Mouse (Mus musculus): ENCODE measurements at regions not wholly inside any gene's neighbourhood (a gene's known extent, or its start where the extent isn't known, plus 50 kb on each side); places are given as distances from the start of the nearest gene placed in this dataset.
A peak's percentile ranks its signal among the peaks of the same experiment; 100 is the strongest.

DNA sequence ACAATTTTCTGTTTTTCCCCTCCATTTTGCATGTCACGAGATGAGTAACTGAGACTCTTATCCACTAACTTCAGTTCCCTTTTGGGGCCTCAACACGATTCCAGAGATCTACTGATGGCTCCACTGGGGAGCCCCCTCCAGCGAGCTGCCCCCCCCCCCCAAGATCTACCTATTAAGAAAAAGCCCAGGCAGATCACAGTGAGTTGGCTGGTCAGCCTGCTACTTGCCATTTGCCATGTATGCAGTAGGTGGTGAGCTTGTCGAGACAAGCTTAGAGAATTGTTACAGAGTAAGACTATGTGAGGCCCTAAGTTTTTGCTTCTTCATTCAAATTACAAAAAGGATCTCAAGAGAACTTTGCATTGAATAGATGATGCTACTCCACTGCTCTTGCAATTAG, 426.3 kb upstream of the Ubash3b start:
- DNase-seq, result no peak

DNA sequence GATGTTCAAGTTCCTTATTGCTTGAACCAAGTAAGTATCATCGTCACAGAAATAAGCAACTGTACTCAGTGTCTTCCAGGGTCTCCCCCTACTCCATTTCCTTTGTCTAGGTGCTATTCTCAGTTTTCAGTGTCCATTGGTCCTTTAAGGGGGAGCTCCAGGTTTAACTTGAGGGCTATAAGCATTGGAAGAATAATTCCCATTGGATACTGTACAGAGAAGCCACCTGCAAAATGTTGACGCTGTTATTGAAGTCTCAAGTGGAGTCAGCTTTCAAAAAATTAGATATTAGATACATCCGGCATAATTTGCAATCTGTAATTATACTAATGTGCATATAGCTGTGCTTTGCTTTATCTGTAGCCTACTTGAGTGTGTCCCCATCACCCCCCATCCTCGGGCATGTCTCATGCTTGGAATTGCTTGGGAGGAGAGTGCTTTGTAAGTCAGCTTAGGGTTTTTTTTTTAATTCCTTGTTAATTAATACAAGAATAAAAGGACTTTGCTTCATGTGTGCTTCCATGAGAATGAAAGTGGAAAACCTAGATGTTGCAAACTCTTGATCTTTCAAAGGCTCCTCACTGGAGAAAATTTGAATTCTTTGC, 425.6 kb upstream of the Ubash3b start:
- no peak for DNase-seq

DNA sequence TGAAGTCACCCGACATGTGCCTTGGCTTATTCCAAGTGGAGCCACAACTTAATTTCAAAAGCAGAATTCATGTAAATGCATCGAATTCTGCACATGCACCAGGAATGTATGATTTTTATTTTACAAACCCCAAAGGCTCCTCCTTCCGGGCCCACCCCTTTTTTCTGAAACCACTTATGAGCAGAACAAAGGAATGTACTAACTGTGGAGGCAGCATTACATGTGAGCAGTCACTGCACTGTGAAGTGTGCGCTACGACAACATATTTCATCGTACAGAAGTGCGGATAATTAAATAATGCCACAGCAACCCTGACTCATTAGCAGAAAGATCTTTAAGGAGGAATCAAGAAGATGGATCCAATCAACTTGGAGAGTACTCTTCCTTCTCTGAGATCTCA, 424.8 kb upstream of the Ubash3b start:
- DNase-seq, result no peak

DNA sequence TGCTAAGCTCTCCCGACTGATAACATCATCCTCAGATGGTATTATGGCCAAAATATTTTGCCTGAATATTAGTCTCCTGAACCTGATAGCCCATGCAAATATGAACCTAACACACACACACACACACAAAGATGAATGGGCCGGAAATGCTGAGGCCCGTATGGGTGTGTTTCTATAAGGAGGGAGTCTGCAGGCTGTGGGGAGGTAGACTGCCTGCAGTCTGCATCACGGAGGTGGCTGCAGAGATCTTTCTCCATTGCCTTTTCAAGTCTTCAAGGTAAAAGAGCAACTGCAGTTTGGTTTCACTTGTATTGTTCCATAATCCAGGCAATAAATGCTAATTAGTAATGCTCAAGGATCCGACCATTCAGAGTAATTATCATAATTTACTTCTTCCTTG, 424.3 kb upstream of the Ubash3b start:
- DNase-seq, result no peak

DNA sequence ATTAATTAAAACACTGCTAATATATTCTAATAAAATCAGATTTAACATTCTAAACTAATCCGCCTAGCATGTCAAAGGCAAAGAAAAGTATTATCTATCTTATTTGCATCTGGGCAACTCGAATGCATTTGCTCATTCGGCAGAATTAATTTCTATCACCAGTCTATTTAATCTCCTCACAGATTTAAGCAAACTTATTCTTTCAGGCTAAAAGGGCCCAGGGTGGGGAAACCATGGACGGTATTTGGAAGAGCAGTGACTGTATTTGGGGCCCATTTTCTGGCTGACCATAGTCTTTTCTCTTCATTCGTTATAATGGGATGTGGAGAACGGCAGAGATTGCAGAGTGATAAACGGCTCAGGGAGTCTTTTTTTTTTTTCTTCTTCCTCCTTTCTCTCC, 423.5 kb upstream of the Ubash3b start:
- DNase-seq, result no peak

DNA sequence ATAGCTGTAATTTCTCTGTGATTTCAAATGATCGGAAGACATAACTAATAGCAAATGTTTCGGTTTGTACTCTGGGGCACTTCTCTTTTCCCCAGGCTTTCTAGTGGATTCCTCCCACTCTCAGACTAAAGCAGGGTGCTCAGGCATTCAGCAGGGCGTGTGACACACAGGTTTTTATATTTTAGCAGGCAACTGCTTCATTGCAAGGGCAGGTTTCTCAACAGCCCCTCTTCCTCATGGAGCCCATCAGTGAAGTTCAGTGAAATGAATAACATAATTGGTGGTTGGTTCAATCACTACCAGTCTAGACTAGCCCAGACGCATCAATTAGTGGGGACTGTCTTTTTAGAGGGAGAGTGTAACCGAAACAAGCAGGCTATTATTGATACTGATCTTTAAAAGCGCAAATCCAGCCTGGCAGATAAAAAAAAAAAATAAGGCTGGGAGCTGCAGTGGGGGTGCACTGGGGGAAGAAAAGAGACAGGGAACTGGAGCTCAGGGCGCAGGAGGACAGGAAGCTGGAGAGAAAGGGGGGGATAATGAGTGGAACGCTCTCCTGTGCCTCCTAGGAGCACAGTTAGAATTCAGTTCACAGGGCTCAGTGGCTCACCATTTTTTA, 422.3 kb upstream of the Ubash3b start:
- DNase-seq, result no peak

DNA sequence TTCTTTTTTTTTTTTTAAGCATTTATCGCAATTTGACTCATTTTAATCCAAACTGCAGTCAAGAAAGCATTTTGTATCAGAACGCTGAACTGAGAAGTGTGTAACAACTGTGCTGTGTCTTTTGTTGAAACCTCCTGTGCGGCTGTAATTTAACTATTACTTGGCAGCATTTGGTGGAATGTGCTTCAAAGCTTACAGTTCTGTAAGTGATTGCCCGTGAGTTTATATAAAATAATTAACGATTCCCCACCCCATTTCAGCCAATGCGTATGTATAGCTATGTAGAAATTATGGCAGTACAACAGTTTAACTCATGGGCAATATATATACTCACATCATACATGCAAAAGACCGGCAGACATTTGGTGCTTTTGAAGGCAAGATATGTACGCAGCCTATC, 421.8 kb upstream of the Ubash3b start:
- DNase-seq, result no peak

DNA sequence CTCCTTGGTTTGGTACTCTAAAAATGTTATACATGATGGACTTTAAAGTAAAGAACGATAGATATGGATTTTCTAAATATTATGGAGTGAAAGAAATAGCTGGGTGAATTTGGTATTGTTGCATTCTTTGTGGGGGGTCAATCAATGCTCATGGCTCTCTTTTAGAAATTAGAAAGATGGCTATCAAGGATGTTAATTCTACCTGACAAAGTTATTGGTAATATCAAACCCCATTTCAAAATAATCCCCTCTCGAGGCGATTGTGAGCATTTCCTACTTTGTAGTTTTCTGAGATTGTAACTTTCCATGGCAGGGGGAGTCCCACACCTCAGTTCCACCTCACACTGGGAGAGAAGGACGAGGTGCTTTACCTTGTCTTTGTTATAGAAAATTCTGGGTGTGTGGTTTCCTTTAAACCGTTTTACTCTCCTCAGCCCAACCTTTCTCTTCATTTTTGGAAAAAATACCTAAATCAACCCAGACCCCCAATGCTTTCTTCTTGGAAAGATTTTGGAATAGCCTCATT, 421.3 kb upstream of the Ubash3b start:
- no peak for DNase-seq

DNA sequence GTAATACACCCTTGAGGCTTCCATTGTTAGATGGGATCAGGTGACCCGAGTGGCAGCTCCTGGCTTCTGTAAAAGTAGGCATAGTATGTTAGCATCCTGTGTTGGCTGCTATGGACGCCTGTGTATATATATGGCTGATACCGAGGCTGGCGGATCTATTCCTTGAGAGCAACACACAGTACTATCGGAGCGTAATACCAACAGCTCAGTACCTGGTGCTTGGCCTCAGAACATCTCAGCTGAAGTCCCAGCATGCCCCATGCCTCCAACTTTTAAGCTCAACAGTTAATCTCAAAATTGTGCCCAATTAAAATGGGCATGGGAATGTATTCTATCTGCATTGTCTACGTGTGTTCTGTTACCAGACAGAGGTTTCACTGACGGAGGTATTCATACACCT, 420.7 kb upstream of the Ubash3b start:
- DNase-seq, result no peak

DNA sequence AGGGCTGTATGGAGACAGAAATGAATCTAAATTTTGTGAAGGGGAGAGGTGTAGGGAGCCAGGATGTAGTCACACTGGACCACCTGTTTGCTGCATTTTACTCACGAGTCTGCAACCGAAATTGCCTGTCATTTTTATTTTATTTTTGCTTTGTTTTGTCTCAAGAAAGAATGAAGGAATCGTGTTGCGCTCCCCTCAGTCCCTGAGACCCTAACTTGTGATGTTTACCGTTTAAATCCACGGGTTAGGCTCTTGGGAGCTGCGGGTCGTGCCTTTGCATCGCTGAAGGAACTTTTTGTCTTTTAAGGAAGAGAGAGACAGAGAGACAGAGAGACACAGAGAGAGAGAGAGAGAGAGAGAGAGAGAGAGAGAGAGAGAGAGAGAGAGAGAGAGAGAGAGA, 420.2 kb upstream of the Ubash3b start:
- DNase-seq, result no peak

DNA sequence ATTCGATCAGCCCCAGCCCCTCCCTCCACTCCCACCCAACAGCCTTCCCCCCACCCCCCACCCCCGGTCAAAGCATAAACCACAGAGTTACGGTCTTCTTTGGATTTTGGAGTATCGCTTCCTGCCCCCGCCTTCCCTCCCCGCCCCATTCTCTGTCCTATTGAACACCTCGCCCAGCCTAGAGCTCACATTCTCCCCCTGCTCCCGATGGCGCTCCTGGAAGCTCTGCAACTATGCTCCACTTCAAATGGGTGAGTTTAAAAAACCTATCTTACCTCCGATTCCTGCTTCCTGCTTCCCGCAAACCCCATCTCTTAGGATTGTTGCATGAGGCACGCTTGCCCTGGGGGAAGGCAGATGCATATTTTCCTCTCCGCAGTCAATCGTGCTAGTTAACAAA, 419.7 kb upstream of the Ubash3b start:
- no peak for DNase-seq

DNA sequence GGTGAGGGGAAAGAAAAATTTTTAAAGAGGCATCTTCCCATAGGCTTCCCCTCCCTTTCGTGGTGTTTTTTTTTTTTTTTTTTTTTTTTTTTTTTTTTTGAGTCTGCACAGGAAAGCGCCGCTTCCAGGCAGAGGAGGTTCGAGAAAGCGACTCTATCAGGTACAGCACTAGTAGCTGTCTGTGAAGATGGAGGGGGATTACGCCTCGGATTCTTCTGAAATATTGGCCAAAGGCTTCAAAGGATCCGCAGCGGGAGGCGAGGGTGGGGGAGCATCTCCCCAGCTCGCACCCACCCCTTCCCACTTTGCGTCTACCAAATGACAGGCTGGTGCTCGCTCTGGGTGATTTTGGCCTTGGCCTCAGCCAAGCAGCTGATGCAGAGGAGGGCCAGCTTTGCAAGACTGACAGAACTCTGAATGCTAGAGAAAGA, 419.1 kb upstream of the Ubash3b start:
- peak; percentile 18 to 23 for DNase-seq

DNA sequence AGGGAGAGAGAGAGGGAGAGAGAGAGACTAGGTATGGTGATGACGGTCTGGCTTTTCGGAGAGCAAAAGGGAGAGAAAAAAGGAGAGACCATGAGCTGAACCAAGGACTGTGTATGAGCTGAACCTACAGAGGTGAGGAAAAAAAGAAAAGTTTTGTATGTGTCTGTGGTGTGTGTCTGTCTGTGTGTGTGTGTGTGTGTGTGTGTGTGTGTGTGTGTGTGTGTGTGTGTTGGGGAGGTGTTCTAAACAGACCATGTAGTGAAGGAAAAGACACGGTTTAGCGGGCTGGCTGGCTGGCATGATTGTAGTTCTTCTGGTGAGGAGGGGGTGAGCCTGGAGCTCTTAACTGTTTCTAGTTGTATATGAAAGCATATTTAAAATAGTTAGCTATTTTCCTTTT, 418.6 kb upstream of the Ubash3b start:
- no peak for DNase-seq

DNA sequence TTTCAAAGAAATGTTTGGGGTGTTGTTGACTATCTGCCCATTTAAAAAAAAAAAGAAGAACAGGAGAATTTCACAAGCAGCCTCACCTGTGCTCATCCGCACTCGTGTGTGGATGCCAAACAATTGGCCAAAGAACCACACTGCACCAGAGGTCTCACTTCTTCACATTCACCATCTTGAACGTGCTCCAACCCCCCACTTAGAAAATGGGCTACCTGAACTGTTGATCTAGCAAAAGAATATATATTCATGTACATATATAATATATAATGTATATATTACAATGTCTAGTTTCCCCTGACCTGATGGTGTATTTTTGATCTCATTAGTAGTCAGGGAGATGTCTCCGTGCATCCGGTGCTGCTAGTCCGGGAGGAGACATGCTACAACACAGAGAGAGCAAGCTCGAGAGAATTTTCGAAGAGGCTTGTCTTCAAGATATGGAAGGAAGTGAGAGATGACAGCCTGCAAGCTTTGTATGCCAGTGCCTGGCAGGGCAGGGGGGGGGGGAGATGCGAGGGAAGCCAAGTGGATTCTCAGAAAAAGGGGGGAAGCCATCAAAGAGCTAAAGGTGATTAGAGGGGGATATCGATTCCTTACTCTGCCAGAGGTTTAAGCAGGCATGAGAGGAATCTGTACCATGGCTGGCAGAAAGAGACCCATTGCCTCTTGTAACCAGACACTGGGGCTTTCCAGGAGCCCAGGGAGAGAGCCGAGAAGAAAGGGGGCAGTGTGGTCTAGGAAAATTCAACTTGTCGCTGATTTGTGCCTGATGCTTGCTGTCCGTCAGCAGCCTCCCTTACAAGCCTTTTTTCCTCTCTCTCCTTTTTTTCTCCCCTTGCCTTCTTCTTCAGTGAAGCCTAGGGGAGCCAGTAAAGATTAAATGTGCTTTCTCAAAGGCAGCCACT, 417.9 kb upstream of the Ubash3b start:
- peak in 1 of 2 experiments; percentile 14 for DNase-seq

DNA sequence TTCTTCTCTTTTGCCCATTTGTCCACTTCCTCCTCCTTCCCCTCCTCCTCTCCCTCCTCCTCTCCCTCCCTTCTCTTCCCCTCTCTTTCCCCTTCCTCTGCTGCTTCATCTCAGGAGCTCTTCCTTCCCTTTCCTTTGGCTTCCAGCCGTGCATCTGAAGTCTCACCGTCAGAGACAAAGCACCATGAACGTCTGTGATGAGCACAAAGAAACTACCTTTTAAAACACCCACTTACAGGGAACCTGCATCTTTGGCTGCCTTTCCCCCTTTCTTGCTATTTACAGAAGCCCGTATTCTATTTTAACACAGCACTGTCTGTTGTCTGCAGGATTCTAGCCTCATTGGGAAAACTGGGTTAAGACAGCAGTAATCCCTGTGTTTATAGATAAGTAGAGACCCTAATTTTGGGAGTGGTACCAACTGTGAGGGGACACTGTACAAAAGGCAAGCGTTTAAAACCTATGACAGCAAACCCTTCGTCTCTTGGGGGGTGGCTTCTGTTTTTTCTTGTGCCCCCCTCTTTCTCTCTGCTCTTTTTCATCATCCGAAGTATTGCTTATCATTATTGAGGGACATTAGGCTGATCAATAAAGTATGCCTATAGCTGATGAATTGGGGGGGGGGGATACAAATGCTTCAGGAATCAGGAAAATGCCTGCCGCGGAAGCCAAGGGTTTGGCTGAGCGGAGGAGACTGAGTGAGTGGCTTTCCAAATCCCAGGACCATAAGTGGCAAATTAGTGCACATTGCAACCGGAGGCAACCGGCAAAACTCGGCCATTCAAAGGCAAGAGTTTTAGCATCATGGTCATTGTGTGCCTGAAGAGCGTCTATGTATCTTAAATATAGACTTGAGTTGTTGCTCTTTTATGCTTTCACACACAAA, 417.0 kb upstream of the Ubash3b start:
- DNase-seq, result no peak

DNA sequence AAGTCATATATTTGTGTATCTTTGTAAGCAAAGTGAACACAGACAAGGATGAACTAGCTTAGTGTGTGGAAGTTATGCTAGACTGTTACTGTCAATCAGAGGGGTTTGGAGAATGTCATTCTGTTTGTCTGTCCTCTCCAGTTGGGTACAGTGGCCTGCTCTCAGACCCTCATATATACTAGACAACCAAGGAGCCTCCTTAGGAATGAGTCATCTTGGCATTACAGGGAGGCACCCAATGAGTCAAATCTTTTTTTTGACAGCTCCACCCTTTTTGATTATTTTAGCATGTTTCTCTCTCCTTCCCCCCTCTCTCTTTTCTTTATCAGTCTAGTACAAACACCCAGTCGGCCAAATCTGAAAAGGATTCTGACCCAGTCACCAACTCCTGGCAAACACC, 416.3 kb upstream of the Ubash3b start:
- no peak for DNase-seq

DNA sequence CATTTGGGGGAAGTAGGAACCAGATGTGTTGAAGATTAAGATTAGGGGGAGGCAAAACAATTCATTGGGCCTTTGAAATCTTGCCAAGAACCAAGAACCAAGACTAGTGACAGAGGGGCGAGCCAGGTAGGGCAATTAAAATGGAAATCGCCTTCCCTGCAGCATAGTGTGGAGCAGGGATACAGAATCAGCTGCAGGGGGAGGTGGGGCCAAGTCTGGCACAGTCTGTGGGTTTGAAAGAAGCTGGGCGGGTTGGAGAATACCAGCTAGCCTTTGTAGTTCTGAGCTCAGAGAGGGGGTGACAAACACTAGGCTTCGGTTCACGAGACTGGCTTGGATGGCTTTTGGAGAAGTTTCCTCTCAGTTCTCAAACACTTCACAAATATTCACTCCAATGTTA, 414.3 kb upstream of the Ubash3b start:
- no peak for DNase-seq

DNA sequence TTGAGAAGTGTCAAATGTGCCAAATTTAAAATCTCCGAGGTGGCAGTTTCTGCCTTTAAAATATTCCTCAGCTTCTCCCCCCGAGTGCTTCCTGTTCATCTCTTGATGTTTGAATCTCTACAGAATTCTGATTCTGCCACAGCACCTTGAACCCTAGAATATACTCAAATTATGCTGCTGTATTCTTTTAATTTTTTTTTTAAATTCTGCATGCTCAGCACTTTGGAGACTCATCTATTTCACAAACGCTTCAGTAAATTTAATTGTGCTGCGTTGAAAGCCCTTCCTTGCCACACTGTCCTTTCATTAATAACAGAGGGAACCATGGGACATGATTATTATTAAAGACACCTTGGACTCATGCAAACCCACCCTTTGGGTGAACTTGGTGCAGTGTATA, 408.8 kb upstream of the Ubash3b start:
- DNase-seq, result no peak

DNA sequence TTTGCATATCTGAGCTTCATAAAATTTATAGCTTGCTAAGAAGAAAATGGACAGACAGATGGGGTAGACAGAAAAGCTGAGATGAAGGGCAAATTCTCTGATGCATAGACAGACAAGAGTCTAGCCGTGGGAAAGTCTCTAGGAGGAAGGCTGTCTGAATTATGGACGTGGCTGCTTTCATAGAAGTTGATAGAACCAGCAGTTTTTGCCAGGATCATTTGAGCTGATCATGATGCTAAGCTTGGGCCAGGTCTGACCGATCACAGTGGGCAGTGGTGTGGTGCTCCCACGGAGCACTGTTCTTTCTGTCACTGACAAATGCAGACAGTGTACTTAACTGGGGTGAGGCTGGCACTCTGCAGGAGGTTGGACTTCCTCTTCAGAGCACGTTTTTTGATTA, 405.0 kb upstream of the Ubash3b start:
- DNase-seq, result no peak

DNA sequence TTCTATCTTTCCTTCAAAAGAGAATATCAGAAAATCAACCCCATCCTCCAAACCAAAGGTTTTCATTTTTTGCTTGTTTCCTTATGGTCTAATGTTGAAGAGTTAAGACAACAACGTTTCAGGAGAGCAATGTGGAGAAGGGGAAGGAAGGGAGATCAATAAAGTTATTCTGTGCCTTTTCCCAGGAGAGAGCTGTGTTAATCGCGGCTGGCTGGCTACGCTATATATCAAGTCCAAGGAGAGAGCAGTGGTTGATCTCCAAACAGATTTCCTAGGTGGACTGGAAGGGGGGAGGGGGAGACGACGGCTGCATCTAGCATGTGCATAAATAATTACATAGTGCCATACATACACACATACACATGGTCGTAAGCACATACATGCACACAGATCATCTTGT, 404.3 kb upstream of the Ubash3b start:
- no peak for DNase-seq

DNA sequence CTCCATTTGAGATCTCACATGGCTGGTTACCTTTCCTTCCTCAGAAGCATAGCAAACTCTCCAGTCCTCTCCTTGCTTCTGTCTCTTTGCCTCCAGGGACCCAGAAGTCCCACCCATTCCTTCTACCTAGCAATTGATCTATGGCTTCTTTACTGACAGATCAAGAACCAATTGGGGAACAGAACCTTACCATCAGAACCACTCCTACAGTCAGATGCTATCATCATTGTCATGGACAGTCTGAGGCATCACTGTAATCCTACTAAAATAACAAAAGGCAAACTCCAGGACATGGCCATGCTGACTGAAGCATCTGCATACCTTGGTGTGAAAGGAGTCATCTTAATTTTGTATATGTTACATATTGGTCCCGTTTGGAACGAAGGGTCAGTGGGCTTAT, 401.9 kb upstream of the Ubash3b start:
- DNase-seq, result no peak

DNA sequence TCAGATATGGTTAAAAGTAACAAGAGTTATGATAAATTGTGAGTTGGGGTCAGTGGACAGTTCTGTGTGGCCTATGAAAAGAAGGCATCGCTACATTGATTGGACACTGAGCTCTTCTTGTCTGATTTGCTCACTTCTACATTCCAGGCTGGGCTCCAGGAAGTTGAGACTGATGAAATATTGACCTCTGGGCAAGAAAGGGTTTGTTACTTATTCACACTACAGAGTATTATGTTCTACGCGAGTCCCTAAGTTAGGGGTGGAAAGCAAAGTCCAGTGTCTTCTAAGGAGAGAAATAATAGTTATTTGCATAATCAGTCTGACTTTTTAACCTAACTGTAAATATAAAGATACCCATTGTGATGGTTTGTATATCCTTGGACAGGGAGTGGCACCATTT, 397.0 kb upstream of the Ubash3b start:
- DNase-seq, result no peak

DNA sequence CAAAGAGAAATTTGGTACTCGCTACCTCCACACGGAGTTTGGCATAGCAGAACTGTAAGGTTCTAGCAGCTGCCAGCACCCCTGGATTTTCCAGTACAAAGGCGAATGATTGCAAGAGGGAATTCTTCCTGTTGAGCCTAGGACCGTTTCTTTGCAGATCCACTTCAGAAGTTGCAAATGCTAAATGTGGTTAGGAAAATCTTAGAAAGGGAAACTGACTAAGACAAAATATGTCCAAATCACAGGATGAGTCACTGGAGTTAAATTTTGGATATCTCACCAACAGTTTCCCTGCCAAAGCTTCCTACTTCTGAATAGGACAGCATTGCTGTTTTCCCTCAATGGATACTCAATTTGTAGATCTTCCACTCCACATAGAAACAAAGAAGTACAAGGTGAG, 395.4 kb upstream of the Ubash3b start:
- DNase-seq, result no peak
